Mouse (Mus musculus): Measurements from ENCODE around the gene Flrt2. TPM values are rescaled to one million over a fixed set of nuclear protein-coding genes. Genes with fewer than 3 reads are reported as not detected.

Gene Flrt2
- total RNA-seq, 2 experiments from 2014 or later, result not detected

- no peak for ATAC-seq (replicated peaks; ENCODE audit: poor library complexity)
Measured at GRCm38 (mm10) chr12:95734075-95734474, 42.0 kb downstream of the Flrt2 start.

GRCm38 (mm10) chr12:95737571-95737970, 45.5 kb downstream of the Flrt2 start:
- ATAC-seq (replicated peaks; ENCODE audit: poor library complexity), result no peak

- no peak for ATAC-seq (replicated peaks; ENCODE audit: poor library complexity)
Measured at GRCm38 (mm10) chr12:95738031-95738430, 46.0 kb downstream of the Flrt2 start.

GRCm38 (mm10) chr12:95738491-95739135, 46.6 kb downstream of the Flrt2 start:
- ATAC-seq (replicated peaks; ENCODE audit: poor library complexity), result no peak

- no peak for ATAC-seq (replicated peaks; ENCODE audit: poor library complexity)
Measured at GRCm38 (mm10) chr12:95739739-95740138, 47.7 kb downstream of the Flrt2 start.

GRCm38 (mm10) chr12:95741296-95741695, 49.3 kb downstream of the Flrt2 start:
- ATAC-seq (replicated peaks; ENCODE audit: poor library complexity), result peak; percentile 83

GRCm38 (mm10) chr12:95744307-95744706, 52.3 kb downstream of the Flrt2 start:
- ATAC-seq (replicated peaks; ENCODE audit: poor library complexity), result no peak

- peak; percentile 85 for ATAC-seq (replicated peaks; ENCODE audit: poor library complexity)
Measured at GRCm38 (mm10) chr12:95746856-95747579, 55.0 kb downstream of the Flrt2 start.

GRCm38 (mm10) chr12:95748760-95749159, 56.7 kb downstream of the Flrt2 start:
- peak; percentile 57 for ATAC-seq (replicated peaks; ENCODE audit: poor library complexity)

GRCm38 (mm10) chr12:95749248-95749647, 57.2 kb downstream of the Flrt2 start:
- ATAC-seq (replicated peaks; ENCODE audit: poor library complexity), result peak; percentile 17; the same call in 1 of the 2 replicates

GRCm38 (mm10) chr12:95759212-95759746, 67.3 kb downstream of the Flrt2 start:
- ATAC-seq (replicated peaks; ENCODE audit: poor library complexity), result no peak

GRCm38 (mm10) chr12:95765255-95765654, 73.2 kb downstream of the Flrt2 start:
- ATAC-seq (replicated peaks; ENCODE audit: poor library complexity), result no peak

GRCm38 (mm10) chr12:95769041-95769440, 77.0 kb downstream of the Flrt2 start:
- ATAC-seq (replicated peaks; ENCODE audit: poor library complexity), result no peak

GRCm38 (mm10) chr12:95770251-95770650, 78.2 kb downstream of the Flrt2 start:
- no peak for ATAC-seq (replicated peaks; ENCODE audit: poor library complexity)

- ATAC-seq (replicated peaks; ENCODE audit: poor library complexity), result no peak
Measured at GRCm38 (mm10) chr12:95790146-95790545, 98.1 kb downstream of the Flrt2 start.

GRCm38 (mm10) chr12:95816660-95817059, 124.6 kb downstream of the Flrt2 start:
- ATAC-seq (replicated peaks; ENCODE audit: poor library complexity), result no peak

Data from megakaryocyte progenitor cell, adult 5-6 weeks (primary cell).